ENCODE assay signal across 9 mouse cellular contexts in the genomic region with DNA sequence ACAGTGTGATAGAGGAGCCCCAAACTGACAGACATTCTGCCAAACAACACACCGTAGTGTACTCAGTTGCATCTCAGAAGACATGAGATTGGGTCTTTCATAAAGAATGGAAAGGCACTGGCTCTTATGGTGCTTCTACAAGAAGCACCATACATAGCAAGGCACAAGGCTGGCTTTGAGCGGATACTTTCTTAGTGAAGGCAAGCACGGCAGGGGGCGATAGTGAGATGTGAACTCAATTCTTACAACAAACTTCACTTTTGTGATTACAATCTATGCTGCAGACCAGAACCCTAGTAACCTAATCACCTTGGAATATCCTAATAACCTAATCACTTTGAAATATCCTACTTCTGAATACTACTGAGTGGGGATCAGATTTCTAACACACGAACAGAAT. TPM values are rescaled to one million over a fixed set of nuclear protein-coding genes. Genes with fewer than 3 reads are reported as not detected.
DNase-seq lines count a peak whose midpoint lies in the region; ATAC-seq and TF ChIP-seq lines count a peak whose summit lies in the region.
"Had no signal": no experiment of that assay in that cellular context is flagged by ENCODE, and none has a peak within 500 bp of the region (broad histone marks: within the 10 kb centered on the region; RNA-seq: fewer than 3 reads in every experiment).

No protein-coding gene starts in this region.

- no peaks in the 10 kb centered on the region for H3K27me3 ChIP-seq in intestine, postnatal 0 days (replicated peaks; ENCODE audit: control insufficient read depth, insufficient read depth, low read length)
- H3K27me3 ChIP-seq in intestine, embryonic 15.5 days (replicated peaks), result no peaks in the 10 kb centered on the region
- H3K27me3 ChIP-seq: embryonic facial prominence, embryonic 13.5 days; limb, embryonic 13.5 days had no signal

- no peak overlapping the region for H3K9ac ChIP-seq in intestine, postnatal 0 days (ENCODE audit: low read depth, low read length)
- H3K9ac ChIP-seq in intestine, embryonic 15.5 days, result no peak overlapping the region
- H3K9ac ChIP-seq: embryonic facial prominence, embryonic 13.5 days; limb, embryonic 13.5 days had no signal

- H3K36me3 ChIP-seq in intestine, postnatal 0 days (ENCODE audit: control insufficient read depth, insufficient read depth), result peaks cover 7% of the 10 kb centered on the region; the same call in 1 of the 2 replicates
- no peaks in the 10 kb centered on the region for H3K36me3 ChIP-seq in intestine, embryonic 15.5 days
- H3K36me3 ChIP-seq: embryonic facial prominence, embryonic 13.5 days; limb, embryonic 13.5 days had no signal

- no peaks in the 10 kb centered on the region for H3K9me3 ChIP-seq in intestine, postnatal 0 days (ENCODE audit: control insufficient read depth)
- H3K9me3 ChIP-seq in intestine, embryonic 15.5 days, result no peaks in the 10 kb centered on the region
- H3K9me3 ChIP-seq: embryonic facial prominence, embryonic 13.5 days; limb, embryonic 13.5 days had no signal

- peak; percentile 32 to 61 for DNase-seq in CD8-positive naive resting alpha-beta T cell, adult 2 months (ENCODE audit: low read depth in 2 of 2, low spot score in 2 of 2)
- DNase-seq in adrenal gland, postnatal 10 days, result peak; percentile 66
- DNase-seq in induced T-regulatory cell, adult 2 months (ENCODE audit: low read depth), result peak; percentile 83
- peak; percentile 48 for DNase-seq in lung, postnatal 25 days (ENCODE audit: low spot score)
- DNase-seq in thymus, postnatal 0 days (ENCODE audit: low spot score), result peak; percentile 85

- H3K4me2 ChIP-seq in intestine, postnatal 0 days (replicated peaks; ENCODE audit: low read depth), result no peak overlapping the region
- H3K4me2 ChIP-seq in intestine, embryonic 15.5 days (replicated peaks), result no peak overlapping the region
- H3K4me2 ChIP-seq: embryonic facial prominence, embryonic 13.5 days; limb, embryonic 13.5 days had no signal

- peak; percentile 77 for TF ChIP-seq CTCF in intestine, postnatal 0 days (IDR thresholded peaks at IDR 0.05; ENCODE audit: low read depth)

- H3K4me1 ChIP-seq in intestine, postnatal 0 days (replicated peaks; ENCODE audit: control insufficient read depth, insufficient read depth, low read length), result no peaks in the 10 kb centered on the region
- H3K4me1 ChIP-seq in intestine, embryonic 15.5 days (replicated peaks), result no peaks in the 10 kb centered on the region
- H3K4me1 ChIP-seq: embryonic facial prominence, embryonic 13.5 days; limb, embryonic 13.5 days had no signal

- H3K4me3 ChIP-seq in intestine, postnatal 0 days (ENCODE audit: low read depth, low read length), result no peak overlapping the region
- H3K4me3 ChIP-seq in intestine, embryonic 15.5 days (replicated peaks), result no peak overlapping the region
- H3K4me3 ChIP-seq: embryonic facial prominence, embryonic 13.5 days; limb, embryonic 13.5 days had no signal

- WGBS in intestine, postnatal 0 days, result 57% methylated on average over 5 of the region's 5 CpGs
- 55% methylated on average over 5 of the region's 5 CpGs for WGBS in intestine, embryonic 15.5 days

- no peak overlapping the region for H3K27ac ChIP-seq in intestine, postnatal 0 days (ENCODE audit: low read depth, low read length)
- H3K27ac ChIP-seq in intestine, embryonic 15.5 days, result no peak overlapping the region
- H3K27ac ChIP-seq: embryonic facial prominence, embryonic 13.5 days; limb, embryonic 13.5 days had no signal

- no peak for ATAC-seq in intestine, postnatal 0 days
- no peak for ATAC-seq in intestine, embryonic 15.5 days

RNA-seq across cellular contexts. Expression of a gene that starts 12.6 kb away (rescaled TPM):
- polyA plus RNA-seq in intestine, postnatal 0 days (2015; fragmentation: Nextera tagmentation; extraction: Ambion mirVana), result 0.50 and 0.61 TPM in 2 replicates
- polyA plus RNA-seq in intestine, embryonic 15.5 days (2015; fragmentation: Nextera tagmentation; extraction: Ambion mirVana), result 0.54 and 0.75 TPM in 2 replicates
- total RNA-seq in adrenal gland, postnatal 10 days (2021), result under 1 TPM; 0.33 to 0.57 TPM
- polyA plus RNA-seq in thymus, postnatal 0 days (2015; fragmentation: Nextera tagmentation; extraction: Ambion mirVana), result 438 and 524 TPM in 2 replicates

RNA-seq across cellular contexts. Expression of a gene that starts 13.0 kb away (rescaled TPM):
- 20.3 and 23.3 TPM in 2 replicates for polyA plus RNA-seq in intestine, postnatal 0 days (2015; fragmentation: Nextera tagmentation; extraction: Ambion mirVana)
- polyA plus RNA-seq in intestine, embryonic 15.5 days (2015; fragmentation: Nextera tagmentation; extraction: Ambion mirVana), result 16.8 and 19.8 TPM in 2 replicates
- under 1 TPM; 0.39 to 0.51 TPM for total RNA-seq in adrenal gland, postnatal 10 days (2021)
- polyA plus RNA-seq in thymus, postnatal 0 days (2015; fragmentation: Nextera tagmentation; extraction: Ambion mirVana), result 0.86 and 1.4 TPM in 2 replicates
- polyA plus RNA-seq: limb, embryonic 13.5 days had no signal

RNA-seq across cellular contexts. Expression of a gene that starts 33.3 kb away (rescaled TPM):
- 0.17 and 0.34 TPM in 2 replicates for polyA plus RNA-seq in intestine, postnatal 0 days (2015; fragmentation: Nextera tagmentation; extraction: Ambion mirVana)
- 0.45 and 0.59 TPM in 2 replicates for polyA plus RNA-seq in intestine, embryonic 15.5 days (2015; fragmentation: Nextera tagmentation; extraction: Ambion mirVana)
- under 1 TPM; 0.06 to 0.39 TPM for total RNA-seq in adrenal gland, postnatal 10 days (2021)
- 0.12 and 0.13 TPM in 2 replicates for polyA plus RNA-seq in thymus, postnatal 0 days (2015; fragmentation: Nextera tagmentation; extraction: Ambion mirVana)

RNA-seq across cellular contexts. Expression of a gene that starts 51.9 kb away (rescaled TPM):
- 25.0 and 26.1 TPM in 2 replicates for polyA plus RNA-seq in intestine, postnatal 0 days (2015; fragmentation: Nextera tagmentation; extraction: Ambion mirVana)
- polyA plus RNA-seq in intestine, embryonic 15.5 days (2015; fragmentation: Nextera tagmentation; extraction: Ambion mirVana), result 41.1 and 47.1 TPM in 2 replicates
- total RNA-seq in adrenal gland, postnatal 10 days (2021), result 10 to 100 TPM; 36.6 to 40.3 TPM
- 143 and 152 TPM in 2 replicates for polyA plus RNA-seq in thymus, postnatal 0 days (2015; fragmentation: Nextera tagmentation; extraction: Ambion mirVana)

Comparison
In these comparisons a context has a peak if more than half of its experiments do, and no peak if none do; other contexts are left out.
1. RNA of a gene that starts 12.6 kb away (polyA plus RNA-seq): 438 to 524 TPM in thymus, postnatal 0 days; 0.54 to 0.75 TPM in intestine, embryonic 15.5 days and 0.50 to 0.61 TPM in intestine, postnatal 0 days; every median in the first group is over 100 times any median in the second.
2. Peak in every context shown above with its lines, with median percentiles within 50 percentile points of each other: DNase-seq.